Comparison of ENCODE assay signal across 15 mouse cellular contexts in the genomic region with DNA sequence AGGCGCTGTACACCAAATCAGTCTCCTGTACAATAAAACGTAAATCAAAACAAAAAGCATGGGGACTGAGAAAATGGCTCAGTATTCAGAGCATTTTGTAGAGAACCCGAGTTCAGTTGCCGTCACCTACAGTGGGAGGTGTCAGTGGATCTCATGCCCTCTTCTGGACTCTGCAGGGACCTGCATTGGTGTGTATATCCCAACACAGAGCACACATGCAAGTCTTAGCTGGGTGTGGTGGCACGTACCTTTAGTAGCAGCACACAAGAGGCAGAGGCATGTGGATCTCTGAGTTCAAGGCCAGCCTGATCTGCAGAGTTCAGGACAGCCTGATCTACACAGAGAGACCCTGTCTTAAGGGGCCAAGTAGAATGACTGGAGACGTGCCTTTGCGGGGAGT. TPM values are rescaled to one million over a fixed set of nuclear protein-coding genes. Genes with fewer than 3 reads are reported as not detected.
DNase-seq lines count a peak whose midpoint lies in the region; ATAC-seq and TF ChIP-seq lines count a peak whose summit lies in the region.
"Had no signal": no experiment of that assay in that cellular context is flagged by ENCODE, and none has a peak within 500 bp of the region (broad histone marks: within the 10 kb centered on the region; RNA-seq: fewer than 3 reads in every experiment).

No protein-coding gene starts in this region.

- TF ChIP-seq POLR2A in lung, adult 2 months (IDR thresholded peaks at IDR 0.05; ENCODE audit: borderline replicate concordance, extremely low read depth, low read depth, low read length): no peak

- H3K4me2 ChIP-seq in heart, embryonic 14.5 days (ENCODE audit: low read length): peak overlapping the region; percentile 54
- H3K4me2 ChIP-seq in lung, postnatal 0 days (replicated peaks; ENCODE audit: low read depth, low read length): no peak overlapping the region
- no peak overlapping the region for H3K4me2 ChIP-seq in stomach, postnatal 0 days (replicated peaks; ENCODE audit: low read depth)
- H3K4me2 ChIP-seq: limb, embryonic 12.5 days; midbrain, embryonic 12.5 days had no signal

- intact Hi-C loops in heart, postnatal 25 days (cut with DNase I): no loop called here

- H3K36me3 ChIP-seq in heart, embryonic 14.5 days (ENCODE audit: control insufficient read depth, insufficient read depth, low read length): peaks cover 75% of the 10 kb centered on the region
- H3K36me3 ChIP-seq in lung, postnatal 0 days (ENCODE audit: insufficient read depth, low read length): peaks cover 23% of the 10 kb centered on the region; the same call in 1 of the 2 replicates
- H3K36me3 ChIP-seq in stomach, postnatal 0 days (ENCODE audit: control insufficient read depth, insufficient read depth, low read length): peaks cover 17% of the 10 kb centered on the region

- no peak overlapping the region for H3K4me3 ChIP-seq in heart, embryonic 14.5 days (ENCODE audit: control insufficient read depth in 1 of 2, insufficient read depth in 1 of 2, low read depth in 1 of 2, low read length in 2 of 2)
- H3K4me3 ChIP-seq in lung, postnatal 0 days (ENCODE audit: low read depth, low read length): no peak overlapping the region
- H3K4me3 ChIP-seq in lung, adult 2 months (replicated peaks; ENCODE audit: extremely low read depth, low read depth, low read length): no peak overlapping the region
- H3K4me3 ChIP-seq in brown adipose tissue, adult 24 weeks (ENCODE audit: insufficient read depth, low read depth, low read length): no peak overlapping the region
- no peak overlapping the region for H3K4me3 ChIP-seq in stomach, postnatal 0 days (ENCODE audit: low read depth, low read length)
- H3K4me3 ChIP-seq: forebrain, embryonic 13.5 days; gastrocnemius, adult 2 months; layer of hippocampus, adult 2 months; limb, embryonic 12.5 days; midbrain, embryonic 12.5 days had no signal

- WGBS in heart, embryonic 14.5 days: 88% methylated on average over 7 of the region's 7 CpGs
- WGBS in lung, postnatal 0 days: 88% methylated on average over 7 of the region's 7 CpGs
- 93% methylated on average over 7 of the region's 7 CpGs for WGBS in lung, adult 2 months
- WGBS in stomach, postnatal 0 days: 83% methylated on average over 7 of the region's 7 CpGs

- no peak for DNase-seq in heart, postnatal 25 days (ENCODE audit: low spot score)
- no peak for DNase-seq in lung, postnatal 0 days (ENCODE audit: low spot score)
- DNase-seq in lung, adult 2 months: no peak
- DNase-seq in stomach, postnatal 0 days (ENCODE audit: low spot score): no peak
- DNase-seq in frontal cortex, postnatal 36 days (ENCODE audit: low spot score in 2 of 2): no peak
- DNase-seq: gastrocnemius, adult 2 months had no signal

- no peaks in the 10 kb centered on the region for H3K27me3 ChIP-seq in heart, embryonic 14.5 days (ENCODE audit: control insufficient read depth, insufficient read depth, low read length)
- H3K27me3 ChIP-seq in lung, postnatal 0 days (replicated peaks; ENCODE audit: insufficient read depth, low read length): no peaks in the 10 kb centered on the region
- H3K27me3 ChIP-seq in stomach, postnatal 0 days (ENCODE audit: control insufficient read depth, insufficient read depth, low read length): no peaks in the 10 kb centered on the region
- H3K27me3 ChIP-seq: forebrain, embryonic 13.5 days; limb, embryonic 12.5 days; midbrain, embryonic 12.5 days had no signal

- TF ChIP-seq CTCF in lung, postnatal 0 days (IDR thresholded peaks at IDR 0.05): no peak
- no peak for TF ChIP-seq CTCF in lung, adult 2 months (IDR thresholded peaks at IDR 0.05; ENCODE audit: insufficient read depth, low read length)
- TF ChIP-seq CTCF in stomach, postnatal 0 days (IDR thresholded peaks at IDR 0.05; ENCODE audit: low read depth): 0 out of 2 replicates have a peak, but pooled peaks have one; percentile 11

- H3K9me3 ChIP-seq in heart, embryonic 14.5 days (ENCODE audit: control insufficient read depth, low read length): no peaks in the 10 kb centered on the region
- H3K9me3 ChIP-seq in lung, postnatal 0 days (ENCODE audit: low read length): no peaks in the 10 kb centered on the region
- H3K9me3 ChIP-seq in stomach, postnatal 0 days (ENCODE audit: control insufficient read depth, low read length): no peaks in the 10 kb centered on the region
- H3K9me3 ChIP-seq: forebrain, embryonic 13.5 days; limb, embryonic 12.5 days; midbrain, embryonic 12.5 days had no signal

- no peak for TF ChIP-seq EP300 in lung, postnatal 0 days (IDR thresholded peaks at IDR 0.05)
- TF ChIP-seq EP300 in stomach, postnatal 0 days (optimal IDR thresholded peaks at IDR 0.05): no peak

- peak overlapping the region; percentile 78 to 87 for H3K27ac ChIP-seq in heart, embryonic 14.5 days (replicated peaks in 1 of 2; ENCODE audit: control insufficient read depth in 1 of 2, insufficient read depth in 1 of 2, low read depth in 2 of 2, low read length in 2 of 2)
- H3K27ac ChIP-seq in lung, postnatal 0 days (ENCODE audit: low read length): no peak overlapping the region
- H3K27ac ChIP-seq in brown adipose tissue, adult 24 weeks (replicated peaks; ENCODE audit: low read depth, low read length): peak overlapping the region; percentile 20; the same call in 1 of the 2 replicates
- no peak overlapping the region for H3K27ac ChIP-seq in stomach, postnatal 0 days (replicated peaks)
- H3K27ac ChIP-seq: gastrocnemius, adult 2 months; kidney, postnatal 0 days; layer of hippocampus, adult 2 months; limb, embryonic 12.5 days; liver, embryonic 14.5 days; midbrain, embryonic 12.5 days had no signal

- ATAC-seq in heart, embryonic 14.5 days (ENCODE audit: insufficient number of reproducible peaks, insufficient read depth, low FRiP score, low read depth): no peak
- ATAC-seq in lung, postnatal 0 days: peak; percentile 30; the same call in 1 of the 2 replicates
- no peak for ATAC-seq in stomach, postnatal 0 days (ENCODE audit: low FRiP score, low TSS enrichment)

- H3K9ac ChIP-seq in heart, embryonic 14.5 days (ENCODE audit: low read length): peak overlapping the region; percentile 45; the same call in 1 of the 2 replicates
- H3K9ac ChIP-seq in lung, postnatal 0 days (replicated peaks; ENCODE audit: low read depth): no peak overlapping the region
- H3K9ac ChIP-seq in stomach, postnatal 0 days (ENCODE audit: low read length): no peak overlapping the region
- H3K9ac ChIP-seq: forebrain, embryonic 13.5 days; liver, embryonic 14.5 days; midbrain, embryonic 12.5 days had no signal

- H3K4me1 ChIP-seq in heart, embryonic 14.5 days (ENCODE audit: control insufficient read depth in 2 of 2, insufficient read depth in 2 of 2, low read length in 2 of 2): peaks cover 11 to 20% of the 10 kb centered on the region in 2 experiments
- no peaks in the 10 kb centered on the region for H3K4me1 ChIP-seq in lung, postnatal 0 days (ENCODE audit: insufficient read depth, low read depth, low read length)
- no peaks in the 10 kb centered on the region for H3K4me1 ChIP-seq in lung, adult 2 months (ENCODE audit: control insufficient read depth, insufficient read depth, low read length)
- H3K4me1 ChIP-seq in brown adipose tissue, adult 24 weeks (ENCODE audit: control insufficient read depth, insufficient read depth, insufficient read length, low read length): peaks cover 3% of the 10 kb centered on the region; the same call in 1 of the 2 replicates
- H3K4me1 ChIP-seq in stomach, postnatal 0 days (replicated peaks; ENCODE audit: control insufficient read depth, insufficient read depth): no peaks in the 10 kb centered on the region
- H3K4me1 ChIP-seq: limb, embryonic 12.5 days had no signal

RNA-seq across cellular contexts. Expression of a gene that starts 6.5 kb away (rescaled TPM):
- 28.8 and 29.6 TPM in 2 replicates for polyA plus RNA-seq in heart, embryonic 14.5 days (2014; fragmentation: Nextera tagmentation; extraction: Ambion mirVana)
- total RNA-seq in heart, postnatal 25 days (2021): 1 to 10 TPM; 8.2 to 9.4 TPM
- 19.0 and 20.2 TPM in 2 replicates for polyA plus RNA-seq in lung, postnatal 0 days (2015; fragmentation: Nextera tagmentation; extraction: Ambion mirVana)
- polyA plus RNA-seq in lung, adult 2 months (2012; rRNA removed): 22.8 and 30.7 TPM in 2 replicates
- polyA plus RNA-seq in brown adipose tissue, adult 24 weeks (2012; ENCODE audit: insufficient read depth, insufficient read length, missing spikeins): 5.9 and 8.9 TPM in 2 replicates
- polyA plus RNA-seq in stomach, postnatal 0 days (2015; fragmentation: Nextera tagmentation; extraction: Ambion mirVana): 12.6 and 14.1 TPM in 2 replicates

RNA-seq across cellular contexts. Expression of a gene that starts 11.1 kb away (rescaled TPM):
- polyA plus RNA-seq in heart, embryonic 14.5 days (2014; fragmentation: Nextera tagmentation; extraction: Ambion mirVana): 3.3 and 4.3 TPM in 2 replicates
- under 1 TPM in 1 of 2 experiments, not detected in 1; 0.18 TPM for total RNA-seq in heart, postnatal 25 days (2021)
- 0.30 and 0.32 TPM in 2 replicates for polyA plus RNA-seq in lung, postnatal 0 days (2015; fragmentation: Nextera tagmentation; extraction: Ambion mirVana)
- 0.08 TPM in 1 of 2 replicates, not detected in the other for polyA plus RNA-seq in lung, adult 2 months (2012; rRNA removed)
- polyA plus RNA-seq in brown adipose tissue, adult 24 weeks (2012; ENCODE audit: insufficient read depth, insufficient read length, missing spikeins): not detected in 2 replicates
- polyA plus RNA-seq in stomach, postnatal 0 days (2015; fragmentation: Nextera tagmentation; extraction: Ambion mirVana): 0.33 and 0.35 TPM in 2 replicates
- total RNA-seq: gastrocnemius, adult 2 months had no signal
- polyA plus RNA-seq: forebrain, embryonic 13.5 days; midbrain, embryonic 12.5 days; neural tube, embryonic 11.5 days had no signal

RNA-seq across cellular contexts. Expression of a gene that starts 12.6 kb away (rescaled TPM):
- polyA plus RNA-seq in heart, embryonic 14.5 days (2014; fragmentation: Nextera tagmentation; extraction: Ambion mirVana): 213 and 243 TPM in 2 replicates
- 10 to 100 TPM; 58.9 to 62.5 TPM for total RNA-seq in heart, postnatal 25 days (2021)
- polyA plus RNA-seq in lung, postnatal 0 days (2015; fragmentation: Nextera tagmentation; extraction: Ambion mirVana): 243 and 244 TPM in 2 replicates
- 32.0 and 55.9 TPM in 2 replicates for polyA plus RNA-seq in lung, adult 2 months (2012; rRNA removed)
- 115 and 131 TPM in 2 replicates for polyA plus RNA-seq in brown adipose tissue, adult 24 weeks (2012; ENCODE audit: insufficient read depth, insufficient read length, missing spikeins)
- 214 and 218 TPM in 2 replicates for polyA plus RNA-seq in stomach, postnatal 0 days (2015; fragmentation: Nextera tagmentation; extraction: Ambion mirVana)

RNA-seq across cellular contexts. Expression of a gene that starts 27.9 kb away (rescaled TPM):
- 493 and 524 TPM in 2 replicates for polyA plus RNA-seq in heart, embryonic 14.5 days (2014; fragmentation: Nextera tagmentation; extraction: Ambion mirVana)
- 1,000 to 10,000 TPM; 1,194 to 1,233 TPM for total RNA-seq in heart, postnatal 25 days (2021)
- polyA plus RNA-seq in lung, postnatal 0 days (2015; fragmentation: Nextera tagmentation; extraction: Ambion mirVana): 85.4 and 85.8 TPM in 2 replicates
- 95.6 and 150 TPM in 2 replicates for polyA plus RNA-seq in lung, adult 2 months (2012; rRNA removed)
- polyA plus RNA-seq in brown adipose tissue, adult 24 weeks (2012; ENCODE audit: insufficient read depth, insufficient read length, missing spikeins): 1,610 and 1,861 TPM in 2 replicates
- 152 and 158 TPM in 2 replicates for polyA plus RNA-seq in stomach, postnatal 0 days (2015; fragmentation: Nextera tagmentation; extraction: Ambion mirVana)

RNA-seq across cellular contexts. Expression of a gene that starts 39.3 kb away (rescaled TPM):
- 10.0 and 10.9 TPM in 2 replicates for polyA plus RNA-seq in heart, embryonic 14.5 days (2014; fragmentation: Nextera tagmentation; extraction: Ambion mirVana)
- 10 to 100 TPM; 11.7 to 12.3 TPM for total RNA-seq in heart, postnatal 25 days (2021)
- polyA plus RNA-seq in lung, postnatal 0 days (2015; fragmentation: Nextera tagmentation; extraction: Ambion mirVana): 11.8 and 13.4 TPM in 2 replicates
- 30.8 and 34.4 TPM in 2 replicates for polyA plus RNA-seq in lung, adult 2 months (2012; rRNA removed)
- polyA plus RNA-seq in brown adipose tissue, adult 24 weeks (2012; ENCODE audit: insufficient read depth, insufficient read length, missing spikeins): 5.4 and 5.5 TPM in 2 replicates
- 7.8 and 8.6 TPM in 2 replicates for polyA plus RNA-seq in stomach, postnatal 0 days (2015; fragmentation: Nextera tagmentation; extraction: Ambion mirVana)

Comparison
In these comparisons a context has a peak if more than half of its experiments do, and no peak if none do; other contexts are left out.
1. H3K27ac ChIP-seq: peak in heart, embryonic 14.5 days (2 of 2) and brown adipose tissue, adult 24 weeks (single experiment); none in lung, postnatal 0 days (single experiment) and stomach, postnatal 0 days (single experiment).